Mouse (Mus musculus) C2C12 (cell line): ENCODE data around the gene Nucb2.

ENCODE experiments used
- CTCF ChIP-seq: IDR thresholded peaks from one replicate; pipeline ENCODE4 v1.5.1; 2011; ENCODE audit not compliant: control insufficient read depth, insufficient read depth, insufficient read length
- USF1 ChIP-seq: IDR thresholded peaks from one replicate; pipeline ENCODE4 v1.6.1; 2011; ENCODE audit warnings: low read depth, mild to moderate bottlenecking, control low read depth, moderate library complexity

DNA sequence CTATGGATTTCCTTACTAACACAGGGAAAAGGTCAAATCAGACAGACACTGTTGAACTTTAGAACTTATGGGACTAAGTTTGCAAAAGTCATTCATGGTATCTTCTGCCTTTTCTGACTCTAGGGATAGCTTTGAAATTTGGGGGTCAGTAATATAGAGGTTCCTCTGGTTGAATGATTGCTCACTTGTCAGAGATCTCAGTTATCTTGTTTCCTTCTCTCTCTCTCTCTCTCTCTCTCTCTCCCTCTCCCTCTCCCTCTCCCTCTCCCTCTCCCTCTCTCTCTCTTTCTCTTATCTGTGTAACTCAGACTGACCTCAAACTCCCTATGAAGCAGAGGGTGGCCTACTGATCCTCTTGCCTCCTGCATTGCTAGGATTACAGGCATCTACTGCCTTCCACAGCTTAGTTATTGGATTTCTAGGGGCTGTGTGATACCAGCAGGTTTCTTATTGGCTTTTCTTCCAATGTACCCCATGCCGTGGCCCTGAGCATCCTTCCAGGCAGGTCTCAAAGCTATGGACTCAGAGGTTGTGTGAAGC, 19.0 kb upstream of the Nucb2 start:
- TF ChIP-seq USF1 (no peak), CTCF (no peak)
